In genomic region chr9:42601445-42601844, GRCm38 (mm10) we compare ENCODE assay signal across 9 mouse cellular contexts.
DNase-seq lines count a peak whose midpoint lies in the region; ATAC-seq and TF ChIP-seq lines count a peak whose summit lies in the region.
"Had no signal": no experiment of that assay in that cellular context is flagged by ENCODE, and none has a peak within 500 bp of the region (broad histone marks: within the 10 kb centered on the region; RNA-seq: fewer than 3 reads in every experiment).

No protein-coding gene starts in this region.

- no peak for ATAC-seq in Patski
- no peak for ATAC-seq in limb, embryonic 11.5 days (ENCODE audit: insufficient number of reproducible peaks, low FRiP score, low TSS enrichment, low read depth)

- peak; percentile 46 for TF ChIP-seq CTCF in Patski (IDR thresholded peaks at IDR 0.05)

- no peaks in the 10 kb centered on the region for H3K4me1 ChIP-seq in limb, embryonic 11.5 days (ENCODE audit: control insufficient read depth, insufficient read depth, low read length)
- H3K4me1 ChIP-seq: heart, embryonic 15.5 days had no signal

- H3K27me3 ChIP-seq in Patski = peaks cover 41% of the 10 kb centered on the region
- no peaks in the 10 kb centered on the region for H3K27me3 ChIP-seq in limb, embryonic 11.5 days (ENCODE audit: control insufficient read depth, insufficient read depth, low read length)

- no peaks in the 10 kb centered on the region for H3K9me3 ChIP-seq in limb, embryonic 11.5 days (ENCODE audit: control insufficient read depth, low read length)
- H3K9me3 ChIP-seq: heart, embryonic 15.5 days had no signal

- no peak overlapping the region for H3K9ac ChIP-seq in limb, embryonic 11.5 days (ENCODE audit: low read length)
- H3K9ac ChIP-seq: heart, embryonic 15.5 days had no signal

- DNase-seq in heart, postnatal 4 days = peak; percentile 19
- DNase-seq in heart, postnatal 10 days = no peak
- DNase-seq in lung, postnatal 14 days = peak; percentile 4
- DNase-seq in lung, postnatal 25 days (ENCODE audit: low spot score) = no peak
- DNase-seq in Patski (ENCODE audit: low read depth, low spot score) = no peak
- peak; percentile 39 for DNase-seq in limb, embryonic 11.5 days (ENCODE audit: low spot score)
- no peak for DNase-seq in spleen, postnatal 36 days (ENCODE audit: low spot score in 2 of 2)
- DNase-seq in frontal cortex, postnatal 10 days (ENCODE audit: low spot score in 2 of 2) = no peak

- H3K4me3 ChIP-seq in limb, embryonic 11.5 days (ENCODE audit: low read depth, low read length) = no peak overlapping the region
- H3K4me3 ChIP-seq: heart, embryonic 15.5 days had no signal

- intact Hi-C loops in heart, postnatal 10 days (cut with DNase I) = loop anchor here (1.0 kb wide), 1 partner anchor 275 kb away; no protein-coding TSS in a partner anchor

- no peaks in the 10 kb centered on the region for H3K36me3 ChIP-seq in limb, embryonic 11.5 days (ENCODE audit: control insufficient read depth, insufficient read depth, low read length)
- H3K36me3 ChIP-seq: heart, embryonic 15.5 days had no signal

- no peak overlapping the region for H3K27ac ChIP-seq in limb, embryonic 11.5 days (replicated peaks; ENCODE audit: low read depth, low read length)
- H3K27ac ChIP-seq: heart, embryonic 15.5 days had no signal

- POLR2A ChIA-PET in Patski (lab: Charles Lee) = interaction anchor here (0.6 kb wide), 1 partner anchor 541 kb away, joined by 4 read pairs; no protein-coding TSS in a partner anchor

- in situ Hi-C loops in Patski (cut with MboI; ENCODE audit: low pct_unique_long_range_greater_than_20kb) = no loop called here

- WGBS in limb, embryonic 11.5 days = 41% methylated on average over 3 of the region's 3 CpGs

- CTCF ChIA-PET in Patski (lab: Charles Lee) = no interaction called here

- no peak overlapping the region for H3K4me2 ChIP-seq in limb, embryonic 11.5 days (ENCODE audit: low read depth, severe bottlenecking)
- H3K4me2 ChIP-seq: heart, embryonic 15.5 days had no signal

Comparison
In these comparisons a context has a peak if more than half of its experiments do, and no peak if none do; other contexts are left out.
1. DNase-seq: peak in heart, postnatal 4 days (single experiment), lung, postnatal 14 days (single experiment) and limb, embryonic 11.5 days (single experiment); none in heart, postnatal 10 days (0 of 2), lung, postnatal 25 days (single experiment), Patski (single experiment), spleen, postnatal 36 days (0 of 2) and frontal cortex, postnatal 10 days (0 of 2).